ENCODE assay signal across 34 mouse cellular contexts in the genomic region with DNA sequence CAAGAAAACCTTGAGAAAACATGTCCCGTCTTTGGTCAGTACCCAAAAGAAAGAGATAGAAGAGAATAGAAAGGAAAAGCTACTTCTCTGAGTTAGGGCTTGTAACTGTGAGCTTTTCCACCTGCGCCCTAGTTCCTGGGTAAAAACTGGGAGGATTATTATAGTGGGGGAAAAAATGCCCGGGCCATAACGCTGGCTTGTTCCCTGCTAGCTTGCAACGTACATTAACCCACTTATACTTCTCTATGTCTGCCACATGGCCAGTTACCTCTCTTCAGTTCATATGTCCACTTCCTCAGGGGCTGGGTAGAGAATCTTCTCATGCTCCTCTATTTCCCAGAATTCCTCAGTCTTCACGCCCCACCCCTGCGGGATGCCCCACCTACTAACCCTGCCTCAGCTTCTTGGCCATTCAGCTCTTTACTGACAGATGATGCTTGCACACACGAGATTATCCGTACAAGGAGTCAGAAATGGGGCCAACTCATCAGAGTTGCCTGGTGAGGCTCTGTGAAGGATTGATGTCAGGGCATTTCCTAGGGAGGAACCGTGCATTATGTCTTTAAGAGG. TPM values are rescaled to one million over a fixed set of nuclear protein-coding genes. Genes with fewer than 3 reads are reported as not detected.
"Had no signal": no experiment of that assay in that cellular context is flagged by ENCODE, and none has a peak within 500 bp of the region (broad histone marks: within the 10 kb centered on the region; RNA-seq: fewer than 3 reads in every experiment).

No protein-coding gene starts in this region.

- H3K36me3 ChIP-seq: limb, embryonic 10.5 days; limb, embryonic 12.5 days; limb, embryonic 13.5 days; limb, embryonic 15.5 days; liver, embryonic 12.5 days; liver, embryonic 13.5 days; liver, embryonic 15.5 days; lung, embryonic 15.5 days; midbrain, embryonic 10.5 days; midbrain, embryonic 12.5 days; midbrain, embryonic 15.5 days had no signal

- H3K27ac ChIP-seq: limb, embryonic 10.5 days; limb, embryonic 12.5 days; limb, embryonic 13.5 days; limb, embryonic 15.5 days; liver, embryonic 12.5 days; liver, embryonic 13.5 days; liver, embryonic 14.5 days; liver, embryonic 15.5 days; lung, embryonic 15.5 days; macrophage; midbrain, embryonic 10.5 days; midbrain, embryonic 12.5 days; midbrain, embryonic 15.5 days had no signal

- H3K9ac ChIP-seq: limb, embryonic 12.5 days; limb, embryonic 13.5 days; limb, embryonic 15.5 days; liver, embryonic 12.5 days; liver, embryonic 13.5 days; liver, embryonic 14.5 days; liver, embryonic 15.5 days; liver, postnatal 0 days; lung, embryonic 14.5 days; lung, embryonic 15.5 days; midbrain, embryonic 12.5 days; midbrain, embryonic 15.5 days had no signal

- H3K9me3 ChIP-seq: limb, embryonic 10.5 days; limb, embryonic 12.5 days; limb, embryonic 13.5 days; limb, embryonic 15.5 days; liver, embryonic 12.5 days; liver, embryonic 13.5 days; liver, embryonic 15.5 days; lung, embryonic 15.5 days; megakaryocyte, embryonic 14.5 days; midbrain, embryonic 10.5 days; midbrain, embryonic 12.5 days; midbrain, embryonic 15.5 days had no signal

- ATAC-seq: liver, embryonic 12.5 days; liver, postnatal 0 days; lung, postnatal 0 days; midbrain, embryonic 15.5 days; midbrain, embryonic 16.5 days had no signal

- H3K4me1 ChIP-seq: limb, embryonic 10.5 days; limb, embryonic 12.5 days; limb, embryonic 13.5 days; limb, embryonic 15.5 days; midbrain, embryonic 12.5 days; midbrain, embryonic 15.5 days had no signal

- H3K4me2 ChIP-seq: limb, embryonic 12.5 days; limb, embryonic 13.5 days; limb, embryonic 15.5 days; liver, embryonic 11.5 days; liver, embryonic 12.5 days; liver, embryonic 13.5 days; liver, embryonic 15.5 days; lung, embryonic 14.5 days; lung, embryonic 15.5 days; midbrain, embryonic 11.5 days; midbrain, embryonic 12.5 days; midbrain, embryonic 15.5 days had no signal

- H3K27me3 ChIP-seq: limb, embryonic 12.5 days; limb, embryonic 13.5 days; limb, embryonic 15.5 days; liver, embryonic 13.5 days; liver, embryonic 15.5 days; lung, embryonic 15.5 days; midbrain, embryonic 15.5 days had no signal

- H3K4me3 ChIP-seq: limb, embryonic 10.5 days; limb, embryonic 12.5 days; limb, embryonic 13.5 days; limb, embryonic 15.5 days; liver, embryonic 12.5 days; liver, embryonic 13.5 days; liver, embryonic 15.5 days; lung, embryonic 15.5 days; megakaryocyte, embryonic 14.5 days; midbrain, embryonic 10.5 days; midbrain, embryonic 12.5 days; midbrain, embryonic 15.5 days; myocyte had no signal

- DNase-seq: left cerebral cortex, postnatal 4 days; liver; liver, embryonic 13.5 days; liver, postnatal 0 days; lung, adult 18-20 months; lung, adult 2 months; lung, embryonic 14.5 days; lung, postnatal 10 days; lung, postnatal 14 days; lung, postnatal 36 days; lung, postnatal 4 days; midbrain, embryonic 14.5 days had no signal

RNA-seq across cellular contexts. Expression of gene Atp2c2, which starts 36.6 kb away (rescaled TPM):
- total RNA-seq: liver, adult 2 months; megakaryocyte progenitor cell, adult 5-6 weeks; megakaryocyte, adult 5-6 weeks; monocyte, adult 5-6 weeks had no signal
- polyA plus RNA-seq: liver, adult 2 months; macrophage had no signal
